Mouse (Mus musculus) testis, postnatal 14 days (tissue): ENCODE results near the gene Rnf114.

Experiments used
- DNase-seq: peaks from one replicate; pipeline ENCODE4 v3.0.0; 2021; ENCODE audit warnings: low spot score

The Rnf114 gene

DNA sequence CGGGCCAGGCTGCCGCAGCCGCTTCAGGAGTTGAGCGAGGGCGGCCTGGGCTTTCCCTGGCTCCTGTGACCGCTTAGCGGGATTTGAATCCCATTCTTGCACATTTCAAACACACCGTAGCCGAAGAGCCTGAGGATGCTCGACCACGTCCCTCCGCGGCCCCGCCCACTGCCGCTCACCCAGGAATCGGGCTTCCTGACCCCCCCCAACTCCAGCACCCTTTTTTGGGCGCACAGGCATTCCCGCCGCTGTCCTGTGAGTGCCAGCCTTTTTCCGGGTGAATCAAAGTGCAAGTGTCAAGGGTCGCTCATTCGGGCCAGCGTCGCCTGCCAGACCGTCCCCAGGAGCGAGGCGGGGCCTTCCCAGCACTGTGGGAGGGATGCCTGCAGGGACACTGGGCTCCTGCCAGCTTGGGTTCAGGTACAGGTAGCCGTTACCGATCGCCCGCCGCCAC is 11.5 kb downstream of the Rnf114 start:
- peak; percentile 67 for DNase-seq

- no peak for DNase-seq
These were observed 12.7 kb downstream of the Rnf114 start for GRCm38 (mm10) chr2:167505127-167505526.

- no peak for DNase-seq
These were observed 14.3 kb downstream of the Rnf114 start for GRCm38 (mm10) chr2:167506546-167507260.

DNA sequence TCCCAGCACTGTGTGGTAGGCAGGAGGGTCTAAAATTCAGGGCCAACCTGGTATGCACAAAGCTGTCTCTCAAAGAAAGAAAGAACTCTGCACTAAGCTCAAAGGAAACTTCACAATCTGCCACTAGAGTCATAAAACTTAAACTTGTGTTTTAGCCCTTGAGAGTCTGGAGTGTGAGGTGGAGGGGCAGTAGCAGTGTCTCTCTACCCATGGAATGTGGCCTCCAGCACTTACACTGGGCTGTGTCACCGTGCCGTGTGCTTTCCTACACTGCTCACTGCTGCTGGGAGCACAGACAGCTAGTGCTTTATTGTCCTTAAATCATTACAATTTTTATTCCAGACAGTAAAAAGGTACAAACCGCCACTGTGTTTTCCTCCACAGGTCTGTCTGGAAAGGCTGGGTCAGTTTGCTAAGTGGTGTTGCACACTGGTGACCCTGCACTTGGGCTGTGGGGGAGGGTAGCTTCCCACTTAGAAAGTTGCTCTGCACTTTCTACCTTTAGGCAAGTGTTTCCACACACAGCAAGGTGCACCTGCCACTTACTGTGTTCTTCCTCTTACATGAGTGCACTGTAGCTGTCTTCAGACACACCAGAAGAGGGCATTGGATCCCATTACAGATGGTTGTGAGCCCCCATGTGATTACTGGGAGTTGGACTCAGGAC is 15.4 kb downstream of the Rnf114 start:
- DNase-seq = no peak

DNA sequence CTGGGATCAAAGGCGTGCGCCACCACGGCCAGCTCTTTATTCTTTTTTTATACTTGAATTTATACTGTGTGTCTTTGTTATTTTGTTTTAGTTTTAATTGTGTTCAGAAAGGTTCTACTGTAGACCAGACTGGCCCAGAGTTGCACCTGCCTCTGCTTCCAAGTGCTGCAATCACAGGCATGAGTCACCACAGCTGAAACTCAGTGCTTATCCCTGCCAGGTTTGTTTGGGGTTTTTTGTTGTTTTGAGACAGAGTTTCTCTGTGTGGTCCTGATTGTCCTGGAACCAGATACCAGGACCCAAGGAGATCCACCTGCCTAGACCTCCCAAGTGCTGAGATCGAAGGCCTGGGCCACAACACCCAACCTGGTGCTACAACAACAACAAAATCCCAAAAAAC is 16.1 kb downstream of the Rnf114 start:
- no peak for DNase-seq

- no peak for DNase-seq
These were observed 18.0 kb downstream of the Rnf114 start for GRCm38 (mm10) chr2:167510485-167510884.

GRCm38 (mm10) chr2:167512365-167512764 is 19.9 kb downstream of the Rnf114 start:
- DNase-seq = no peak

DNA sequence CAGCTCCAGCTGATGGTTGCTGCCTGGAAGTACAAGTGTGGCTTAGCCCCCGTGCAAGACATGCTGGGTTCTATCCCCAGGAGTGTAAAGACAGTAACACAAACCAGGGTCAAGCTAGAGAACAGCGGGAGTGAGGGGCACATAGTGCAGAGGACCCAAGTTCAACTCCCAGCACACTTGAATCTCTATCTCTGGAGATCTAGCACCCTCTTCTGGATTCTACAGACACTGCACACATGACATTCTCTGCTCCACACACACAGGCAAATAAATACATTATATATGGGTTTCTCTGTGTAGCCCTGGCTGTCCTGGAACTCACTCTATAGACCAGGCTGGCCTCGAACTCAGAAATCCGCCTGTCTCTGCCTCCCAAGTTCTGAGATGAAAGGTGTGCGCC is 20.5 kb downstream of the Rnf114 start:
- no peak for DNase-seq

DNA sequence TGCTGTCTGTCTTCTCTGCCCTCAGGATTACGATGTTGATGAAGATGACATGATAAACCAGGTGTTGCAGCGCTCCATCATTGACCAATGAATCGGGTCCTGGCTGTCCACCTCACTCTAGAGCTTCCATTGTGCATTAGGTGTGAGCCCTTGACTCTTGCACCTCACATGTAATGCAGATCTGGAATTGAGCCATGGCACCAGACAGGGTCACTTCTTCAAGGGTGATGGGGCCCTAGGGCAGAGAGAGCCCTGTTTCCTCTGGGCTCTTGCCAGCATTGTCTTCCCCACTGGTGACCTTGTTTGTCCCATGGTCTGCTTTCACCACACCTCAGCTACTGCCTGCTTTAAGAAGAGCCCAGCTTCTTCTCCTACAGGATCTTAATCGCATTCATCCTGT is 22.2 kb downstream of the Rnf114 start:
- DNase-seq = no peak

DNA sequence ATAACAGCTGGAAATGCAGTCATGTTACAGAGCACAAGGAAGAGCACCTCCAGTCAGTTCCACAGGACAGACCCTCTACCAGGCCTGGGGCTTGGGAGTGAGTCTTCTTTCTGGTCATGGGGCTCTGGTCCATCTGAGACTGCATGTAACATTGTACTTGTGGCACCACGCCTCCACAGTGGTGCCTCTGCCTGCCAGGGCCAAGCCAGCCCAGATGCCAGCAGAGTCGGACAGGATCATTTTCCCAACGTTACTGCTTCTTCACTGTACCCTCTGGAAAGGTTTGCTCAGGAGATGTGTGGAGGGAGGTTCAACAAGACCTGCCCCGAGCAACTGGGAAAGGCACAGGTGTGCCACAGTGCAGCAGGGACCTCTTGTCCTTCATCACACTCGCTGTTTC is 23.2 kb downstream of the Rnf114 start:
- DNase-seq = no peak

GRCm38 (mm10) chr2:167519606-167520252 is 27.3 kb downstream of the Rnf114 start:
- DNase-seq = no peak

GRCm38 (mm10) chr2:167528278-167528677 is 35.8 kb downstream of the Rnf114 start:
- no peak for DNase-seq

DNA sequence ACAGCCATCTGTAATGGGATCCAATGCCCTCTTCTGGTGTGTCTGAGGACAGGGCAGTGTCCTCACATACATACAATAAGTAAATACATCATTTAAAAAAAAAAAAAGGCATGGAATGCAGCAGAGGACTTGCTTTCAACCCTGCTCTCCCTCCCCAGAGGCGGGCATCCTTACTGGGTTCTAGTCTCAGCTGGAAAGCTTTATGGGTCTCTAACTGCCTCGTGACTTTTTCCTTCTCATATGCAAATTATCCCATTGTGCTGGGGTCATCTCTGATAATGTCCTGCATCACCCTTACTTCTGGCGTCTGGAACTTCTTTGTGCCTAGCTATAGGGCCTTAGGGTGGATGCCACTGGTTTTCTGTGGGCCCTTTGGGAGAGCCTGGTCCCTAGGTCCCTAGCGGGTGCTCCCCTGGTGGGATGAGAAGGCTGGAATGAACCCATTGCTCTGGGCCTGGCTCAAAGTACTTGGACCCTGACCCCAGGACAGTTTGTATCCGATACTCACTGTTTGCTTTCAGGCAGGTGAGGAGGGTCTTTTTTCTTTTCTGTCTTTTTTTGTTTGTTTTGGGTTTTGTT is 37.6 kb downstream of the Rnf114 start:
- no peak for DNase-seq

DNA sequence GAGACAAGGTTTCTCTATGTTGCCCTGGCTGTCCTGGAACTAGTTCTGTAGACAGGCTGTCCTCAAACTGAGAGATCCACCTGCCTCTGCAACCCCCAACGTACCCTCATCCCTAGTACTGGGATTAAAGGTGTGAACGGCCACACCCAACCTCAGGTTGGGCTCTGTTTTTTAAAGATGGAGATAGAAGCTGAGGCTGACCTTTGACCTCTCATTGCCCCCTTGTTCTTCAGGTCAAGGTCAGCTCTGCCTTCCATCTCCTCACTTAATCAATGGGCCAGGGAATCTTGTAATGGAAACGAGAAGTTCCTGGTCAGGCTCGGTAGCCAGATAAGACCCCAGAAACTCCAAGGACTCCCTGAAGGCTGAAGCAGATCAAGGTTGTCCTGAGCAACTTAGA is 38.1 kb downstream of the Rnf114 start:
- DNase-seq = no peak

GRCm38 (mm10) chr2:167532131-167532530 is 39.7 kb downstream of the Rnf114 start:
- no peak for DNase-seq

- no peak for DNase-seq
These were observed 41.4 kb downstream of the Rnf114 start for GRCm38 (mm10) chr2:167533880-167534279.

DNA sequence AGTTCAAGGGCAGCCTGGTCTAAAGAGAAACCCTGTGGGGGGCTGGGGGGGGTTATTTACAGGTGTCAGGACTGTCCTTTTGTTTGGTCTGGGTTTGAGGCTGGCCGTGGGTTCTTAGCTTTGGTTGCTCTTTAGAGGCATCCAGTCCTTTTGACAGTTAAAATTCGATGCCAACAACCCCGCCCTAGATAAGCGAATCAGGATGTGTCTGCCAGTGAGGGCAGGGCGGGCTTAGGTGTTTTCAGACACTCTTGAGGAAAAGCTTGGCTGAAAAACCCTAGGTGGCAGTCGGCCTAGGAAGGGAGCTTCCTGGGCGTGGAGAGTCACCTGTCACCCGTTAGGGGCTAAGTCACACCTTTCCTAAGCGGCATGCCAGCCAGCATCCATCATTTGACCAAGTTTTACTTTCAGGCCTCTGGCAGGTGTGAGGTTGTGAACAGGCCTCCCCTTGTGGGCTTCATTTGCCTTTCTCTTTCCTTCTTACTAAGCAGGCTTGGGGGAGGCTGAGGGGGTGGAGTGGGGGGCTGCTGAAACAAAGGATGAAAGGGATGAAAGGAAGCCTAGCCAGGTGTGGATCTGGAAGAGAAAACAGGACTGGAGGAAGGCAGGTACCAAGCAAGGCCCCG is 44.0 kb downstream of the Rnf114 start:
- no peak for DNase-seq

DNA sequence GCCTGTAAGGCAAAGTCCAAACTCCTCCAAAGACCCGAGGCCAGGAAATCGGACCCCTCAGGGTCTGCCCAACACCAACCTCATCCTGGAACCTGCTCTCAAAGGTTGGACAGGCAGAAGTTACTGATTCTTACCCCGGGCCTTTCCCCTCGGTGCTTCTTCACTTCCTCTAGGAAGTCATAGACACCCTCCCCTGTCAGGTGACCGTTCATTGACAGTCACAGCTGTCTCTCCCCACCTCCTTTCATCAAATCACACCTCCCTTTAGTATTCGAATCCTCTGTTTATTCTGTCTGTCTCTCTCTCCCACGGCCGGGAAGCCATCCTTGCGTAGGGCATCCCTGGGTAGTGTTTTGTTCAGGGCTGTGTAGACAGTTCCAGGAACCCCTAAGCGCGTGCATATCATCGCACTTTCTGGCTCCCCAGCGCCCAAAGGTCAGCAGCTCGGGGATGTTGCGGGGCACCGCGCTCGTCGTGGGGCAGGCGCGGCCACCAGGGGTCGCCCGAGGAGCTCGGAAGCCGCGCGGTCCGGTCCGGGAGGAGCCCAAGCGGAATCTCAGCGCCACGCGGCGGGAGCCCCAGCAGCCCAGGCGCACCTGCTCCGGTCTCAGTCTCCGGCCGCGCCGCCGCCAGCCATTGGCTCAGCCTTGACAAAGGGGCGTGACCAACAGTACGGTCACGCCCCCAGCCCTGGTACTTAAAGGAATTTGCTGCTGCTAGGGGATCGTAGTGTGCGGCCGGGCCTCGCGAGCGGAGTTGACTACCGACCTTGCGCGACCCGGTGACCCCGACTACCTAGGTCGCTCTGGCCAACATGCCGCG is 45.2 kb downstream of the Rnf114 start, which contains the start of gene Snai1:
Gene Snai1, plus strand, starts transcription at position 720 of the 822 bp plus-strand sequence.
- peak; percentile 92 for DNase-seq

- DNase-seq = no peak
These were observed 46.3 kb downstream of the Rnf114 start for GRCm38 (mm10) chr2:167538671-167539306.

- DNase-seq = no peak
These were observed 47.4 kb downstream of the Rnf114 start for GRCm38 (mm10) chr2:167539536-167540476.
